Mouse (Mus musculus) lung, postnatal 0 days (tissue): Measurements from ENCODE around the gene Scel.

Source experiments
- CTCF ChIP-seq: IDR thresholded peaks from 2 replicates; pipeline ENCODE4 v1.5.1; 2016; ENCODE audit warnings: antibody characterized with exemption, mild to moderate bottlenecking
- EP300 ChIP-seq: IDR thresholded peaks from 2 replicates; pipeline ENCODE4 v1.6.1; 2016; ENCODE audit warnings: antibody characterized with exemption, mild to moderate bottlenecking, control low read depth

DNA sequence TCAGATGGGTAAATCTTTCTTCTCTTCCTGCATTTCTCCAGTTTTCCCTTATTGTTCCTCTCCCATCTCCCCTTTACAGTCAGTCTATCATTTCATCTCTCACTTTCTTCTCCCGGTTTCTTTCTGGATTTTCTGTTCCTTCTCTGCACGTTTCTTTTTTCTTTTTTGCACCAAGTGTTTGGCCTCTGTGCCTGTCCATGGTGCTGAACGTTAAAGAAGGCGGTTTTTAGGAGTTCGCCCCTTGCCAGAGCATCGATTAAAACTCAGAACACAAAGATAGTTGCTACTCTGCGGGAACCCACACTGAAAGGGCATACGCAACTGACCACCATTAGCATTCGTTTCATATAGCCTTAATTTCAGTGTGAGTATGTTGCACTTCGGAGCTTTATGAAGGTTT lies 23.2 kb downstream of the Scel start:
- TF ChIP-seq EP300 (no peak), CTCF (no peak)
